8 mouse cellular contexts compared by ENCODE assay signal in the genomic region with DNA sequence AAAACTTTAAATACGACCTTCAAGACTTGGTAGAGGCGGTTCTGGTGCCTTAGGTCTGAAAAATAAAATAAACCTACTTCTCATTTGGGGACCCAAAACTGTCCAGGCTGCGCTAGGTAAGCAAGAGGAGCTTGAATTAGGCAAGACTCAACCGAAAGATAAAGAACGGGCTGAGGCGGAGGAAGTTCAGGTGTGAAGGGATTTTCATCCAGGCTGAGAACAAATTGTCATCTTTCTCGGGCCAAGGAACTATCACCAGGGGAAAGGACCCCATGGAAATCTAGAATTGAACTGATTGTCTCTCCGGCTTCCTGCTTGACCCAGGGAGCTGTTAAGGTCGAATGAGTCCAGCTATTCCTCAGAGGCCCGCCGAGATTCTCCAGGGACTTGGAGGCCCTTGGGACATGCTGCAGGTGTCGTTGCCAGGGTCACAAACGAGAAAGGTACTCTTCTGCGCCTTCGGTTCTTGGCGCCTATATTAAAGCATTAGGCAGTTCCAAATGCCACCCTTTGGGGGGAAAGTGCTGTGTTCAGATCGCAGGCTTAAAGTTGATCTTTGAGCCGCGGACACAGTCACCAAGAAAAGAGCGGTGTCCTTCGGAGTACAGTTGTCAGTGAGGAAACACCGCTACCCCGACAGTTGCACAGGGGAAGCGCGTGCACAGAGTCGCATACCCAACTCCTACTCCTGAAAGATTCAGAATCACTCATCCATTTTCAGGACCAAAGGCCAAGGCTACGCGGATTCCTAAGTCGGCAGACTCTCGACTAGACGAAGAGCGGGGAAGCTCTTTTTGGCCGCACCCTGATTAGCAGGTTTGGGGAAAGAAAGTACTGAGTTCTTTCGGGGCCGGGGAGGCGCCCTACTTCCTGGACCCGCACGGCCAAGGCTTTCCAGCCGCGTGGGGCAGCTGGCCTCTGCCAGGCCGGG. TPM values are rescaled to one million over a fixed set of nuclear protein-coding genes. Genes with fewer than 3 reads are reported as not detected.
DNase-seq lines count a peak whose midpoint lies in the region; ATAC-seq lines count a peak whose summit lies in the region.

No protein-coding gene starts in this region.

- H3K4me1 ChIP-seq in lung, embryonic 15.5 days, result peaks cover 29% of the 10 kb centered on the region
- H3K4me1 ChIP-seq in forebrain, embryonic 12.5 days, result peaks cover 33% of the 10 kb centered on the region
- H3K4me1 ChIP-seq in limb, embryonic 15.5 days, result peaks cover 32% of the 10 kb centered on the region
- H3K4me1 ChIP-seq in stomach, embryonic 15.5 days, result peaks cover 24% of the 10 kb centered on the region

- 1% methylated on average over 41 of the region's 41 CpGs for WGBS in lung, embryonic 15.5 days
- WGBS in forebrain, embryonic 12.5 days, result 1% methylated on average over 41 of the region's 41 CpGs
- WGBS in limb, embryonic 15.5 days, result 2% methylated on average over 41 of the region's 41 CpGs
- 2% methylated on average over 41 of the region's 41 CpGs for WGBS in stomach, embryonic 15.5 days

- no peak overlapping the region for H3K9ac ChIP-seq in lung, embryonic 15.5 days
- H3K9ac ChIP-seq in forebrain, embryonic 12.5 days, result no peak overlapping the region
- H3K9ac ChIP-seq in limb, embryonic 15.5 days, result no peak overlapping the region
- H3K9ac ChIP-seq in stomach, embryonic 15.5 days, result no peak overlapping the region

- no peak for ATAC-seq in lung, embryonic 15.5 days (ENCODE audit: borderline replicate concordance, extremely low read depth, low FRiP score, low TSS enrichment)
- no peak for ATAC-seq in forebrain, embryonic 12.5 days (ENCODE audit: low FRiP score)
- no peak for ATAC-seq in limb, embryonic 15.5 days (ENCODE audit: insufficient number of reproducible peaks, low FRiP score, low TSS enrichment, low read depth)
- ATAC-seq in stomach, embryonic 15.5 days (ENCODE audit: insufficient read depth, low FRiP score, low read depth), result no peak
- no peak for ATAC-seq in frontal cortex, adult (ENCODE audit: low TSS enrichment)

- H3K27me3 ChIP-seq in lung, embryonic 15.5 days, result peaks cover 98% of the 10 kb centered on the region
- H3K27me3 ChIP-seq in forebrain, embryonic 12.5 days, result peaks cover 98% of the 10 kb centered on the region
- H3K27me3 ChIP-seq in limb, embryonic 15.5 days, result peaks cover 95% of the 10 kb centered on the region
- peaks cover 88% of the 10 kb centered on the region for H3K27me3 ChIP-seq in stomach, embryonic 15.5 days (replicated peaks)

- H3K36me3 ChIP-seq in lung, embryonic 15.5 days, result no peaks in the 10 kb centered on the region
- H3K36me3 ChIP-seq in forebrain, embryonic 12.5 days (replicated peaks), result no peaks in the 10 kb centered on the region
- no peaks in the 10 kb centered on the region for H3K36me3 ChIP-seq in limb, embryonic 15.5 days
- no peaks in the 10 kb centered on the region for H3K36me3 ChIP-seq in stomach, embryonic 15.5 days

- H3K27ac ChIP-seq in lung, embryonic 15.5 days, result no peak overlapping the region
- no peak overlapping the region for H3K27ac ChIP-seq in forebrain, embryonic 12.5 days
- no peak overlapping the region for H3K27ac ChIP-seq in limb, embryonic 15.5 days
- H3K27ac ChIP-seq in stomach, embryonic 15.5 days, result no peak overlapping the region

- no peaks in the 10 kb centered on the region for H3K9me3 ChIP-seq in lung, embryonic 15.5 days
- H3K9me3 ChIP-seq in forebrain, embryonic 12.5 days, result no peaks in the 10 kb centered on the region
- no peaks in the 10 kb centered on the region for H3K9me3 ChIP-seq in limb, embryonic 15.5 days
- no peaks in the 10 kb centered on the region for H3K9me3 ChIP-seq in stomach, embryonic 15.5 days

- peak overlapping the region; percentile 68 for H3K4me2 ChIP-seq in lung, embryonic 15.5 days
- H3K4me2 ChIP-seq in forebrain, embryonic 12.5 days, result peak overlapping the region; percentile 61
- H3K4me2 ChIP-seq in limb, embryonic 15.5 days, result peak overlapping the region; percentile 72
- peak overlapping the region; percentile 69 for H3K4me2 ChIP-seq in stomach, embryonic 15.5 days

- peak overlapping the region; percentile 38 for H3K4me3 ChIP-seq in lung, embryonic 15.5 days
- H3K4me3 ChIP-seq in forebrain, embryonic 12.5 days (replicated peaks), result peak overlapping the region; percentile 41
- peak overlapping the region; percentile 39 for H3K4me3 ChIP-seq in limb, embryonic 15.5 days
- H3K4me3 ChIP-seq in stomach, embryonic 15.5 days (replicated peaks), result peak overlapping the region; percentile 38

- DNase-seq in lung, postnatal 10 days, result no peak
- no peak for DNase-seq in lung, adult 18-20 months
- DNase-seq in adrenal gland, postnatal 36 days, result no peak

RNA-seq across cellular contexts. Expression of gene Hmx3, which starts 1.2 kb away (rescaled TPM):
- polyA plus RNA-seq in lung, embryonic 15.5 days (2015; fragmentation: Nextera tagmentation; extraction: Ambion mirVana), result not detected in 2 replicates
- 0.64 and 0.79 TPM in 2 replicates for polyA plus RNA-seq in forebrain, embryonic 12.5 days (2016; fragmentation: Nextera tagmentation; extraction: Ambion mirVana)
- not detected in 2 replicates for polyA plus RNA-seq in limb, embryonic 15.5 days (2015; fragmentation: Nextera tagmentation; extraction: Ambion mirVana)
- 1.6 and 2.0 TPM in 2 replicates for polyA plus RNA-seq in stomach, embryonic 15.5 days (2015; fragmentation: Nextera tagmentation; extraction: Ambion mirVana)
- not detected for total RNA-seq in adrenal gland, postnatal 36 days (2021)

RNA-seq across cellular contexts. Expression of gene Hmx2, which starts 7.1 kb away (rescaled TPM):
- not detected in 2 replicates for polyA plus RNA-seq in lung, embryonic 15.5 days (2015; fragmentation: Nextera tagmentation; extraction: Ambion mirVana)
- polyA plus RNA-seq in forebrain, embryonic 12.5 days (2016; fragmentation: Nextera tagmentation; extraction: Ambion mirVana), result 0.96 and 1.6 TPM in 2 replicates
- not detected in 2 replicates for polyA plus RNA-seq in limb, embryonic 15.5 days (2015; fragmentation: Nextera tagmentation; extraction: Ambion mirVana)
- polyA plus RNA-seq in stomach, embryonic 15.5 days (2015; fragmentation: Nextera tagmentation; extraction: Ambion mirVana), result 1.0 and 1.4 TPM in 2 replicates
- total RNA-seq in adrenal gland, postnatal 36 days (2021), result not detected

RNA-seq across cellular contexts. Expression of gene Bub3, which starts 18.6 kb away (rescaled TPM):
- 263 and 268 TPM in 2 replicates for polyA plus RNA-seq in lung, embryonic 15.5 days (2015; fragmentation: Nextera tagmentation; extraction: Ambion mirVana)
- polyA plus RNA-seq in forebrain, embryonic 12.5 days (2016; fragmentation: Nextera tagmentation; extraction: Ambion mirVana), result 247 and 249 TPM in 2 replicates
- polyA plus RNA-seq in limb, embryonic 15.5 days (2015; fragmentation: Nextera tagmentation; extraction: Ambion mirVana), result 176 and 179 TPM in 2 replicates
- 187 and 198 TPM in 2 replicates for polyA plus RNA-seq in stomach, embryonic 15.5 days (2015; fragmentation: Nextera tagmentation; extraction: Ambion mirVana)
- total RNA-seq in adrenal gland, postnatal 36 days (2021), result 10 to 100 TPM; 74.7 to 79.1 TPM
